Mouse (Mus musculus) liver, adult 10 weeks (tissue): ENCODE measurements around the gene Mturn. TPM values are rescaled to one million over a fixed set of nuclear protein-coding genes. Genes with fewer than 3 reads are reported as not detected.

Experiments
- polyA plus RNA-seq: library from polyadenylated mRNA; stranded (reverse); fragments of 350-450 nt; fragmentation: Illumina TruSeq; extraction: RNeasy Lipid Tissue Mini Kit (QIAGEN cat#74804); gene quantifications from one replicate; pipeline ENCODE4 v1.2.3, GENCODE M21; 2014; ENCODE audit warnings: low read depth, low replicate concordance

The Mturn gene
- 1.4 TPM for polyA plus RNA-seq

GRCm38 (mm10) chr6:54680891-54681745 is at the start of gene Mturn:
Gene Mturn, plus strand, starts transcription at chr6:54681624.

Other genes starting within 250 kb of the Mturn start
- not detected for gene Scrn1, start 115.1 kb upstream of the Mturn start, polyA plus RNA-seq
- gene Plekha8, start 86.5 kb upstream of the Mturn start, polyA plus RNA-seq = 16.2 TPM
- 9.3 TPM for gene Fkbp14, start 84.3 kb upstream of the Mturn start, polyA plus RNA-seq
- 53.3 TPM for gene Znrf2, start 135.3 kb downstream of the Mturn start, polyA plus RNA-seq